Mouse (Mus musculus): ENCODE results near the gene Tmem132b. TPM values are rescaled to one million over a fixed set of nuclear protein-coding genes. Genes with fewer than 3 reads are reported as not detected.

The Tmem132b gene
- polyA plus RNA-seq, 1 experiment = not detected

GRCm38 (mm10) chr5:125492379-125493092 lies 39.0 kb upstream of the Tmem132b start:
- no peak overlapping the region for H3K27ac ChIP-seq (ENCODE audit: insufficient read depth, low read depth, low read length)
- H3K4me1 ChIP-seq (ENCODE audit: control insufficient read depth, insufficient read depth, low read length) = no peaks in the 10 kb centered on the region
- TF ChIP-seq CTCF (IDR thresholded peaks at IDR 0.05; ENCODE audit: low read depth, low read length) (no peak), POLR2A (IDR thresholded peaks at IDR 0.05; ENCODE audit: borderline replicate concordance, low read depth, low read length) (no peak)
- no peak overlapping the region for H3K4me3 ChIP-seq (ENCODE audit: insufficient read depth, low read length)

- TF ChIP-seq POLR2A (IDR thresholded peaks at IDR 0.05; ENCODE audit: borderline replicate concordance, low read depth, low read length) (no peak), CTCF (IDR thresholded peaks at IDR 0.05; ENCODE audit: low read depth, low read length) (no peak)
- no peak overlapping the region for H3K27ac ChIP-seq (ENCODE audit: insufficient read depth, low read depth, low read length)
- no peaks in the 10 kb centered on the region for H3K4me1 ChIP-seq (ENCODE audit: control insufficient read depth, insufficient read depth, low read length)
- H3K4me3 ChIP-seq (ENCODE audit: insufficient read depth, low read length) = no peak overlapping the region
Observed at GRCm38 (mm10) chr5:125493093-125493423, 38.5 kb upstream of the Tmem132b start.

GRCm38 (mm10) chr5:125495655-125496054 lies 35.9 kb upstream of the Tmem132b start:
- no peak overlapping the region for H3K4me3 ChIP-seq (ENCODE audit: insufficient read depth, low read length)

GRCm38 (mm10) chr5:125497821-125498600 lies 33.6 kb upstream of the Tmem132b start:
- no peak overlapping the region for H3K27ac ChIP-seq (ENCODE audit: insufficient read depth, low read depth, low read length)
- peak; percentile 47; the same call in 1 of the 2 replicates for TF ChIP-seq CTCF (IDR thresholded peaks at IDR 0.05; ENCODE audit: low read depth, low read length)
- TF ChIP-seq POLR2A (IDR thresholded peaks at IDR 0.05; ENCODE audit: borderline replicate concordance, low read depth, low read length) = no peak
- no peak overlapping the region for H3K4me3 ChIP-seq (ENCODE audit: insufficient read depth, low read length)

More at GRCm38 (mm10) chr5:125495655-125496054, 35.9 kb upstream of the Tmem132b start:
- Histone ChIP-seq H3K4me1 (ENCODE audit: control insufficient read depth, insufficient read depth, low read length) (no peaks in the 10 kb centered on the region), H3K27ac (ENCODE audit: insufficient read depth, low read depth, low read length) (no peak overlapping the region)
- TF ChIP-seq POLR2A (IDR thresholded peaks at IDR 0.05; ENCODE audit: borderline replicate concordance, low read depth, low read length) (no peak), CTCF (IDR thresholded peaks at IDR 0.05; ENCODE audit: low read depth, low read length) (no peak)

GRCm38 (mm10) chr5:125501505-125501904 lies 30.1 kb upstream of the Tmem132b start:
- TF ChIP-seq POLR2A (IDR thresholded peaks at IDR 0.05; ENCODE audit: borderline replicate concordance, low read depth, low read length) (no peak), CTCF (IDR thresholded peaks at IDR 0.05; ENCODE audit: low read depth, low read length) (no peak)
- no peaks in the 10 kb centered on the region for H3K4me1 ChIP-seq (ENCODE audit: control insufficient read depth, insufficient read depth, low read length)
- H3K4me3 ChIP-seq (ENCODE audit: insufficient read depth, low read length) = no peak overlapping the region
- H3K27ac ChIP-seq (ENCODE audit: insufficient read depth, low read depth, low read length) = no peak overlapping the region

More at GRCm38 (mm10) chr5:125497821-125498600, 33.6 kb upstream of the Tmem132b start:
- no peaks in the 10 kb centered on the region for H3K4me1 ChIP-seq (ENCODE audit: control insufficient read depth, insufficient read depth, low read length)

- no peak for TF ChIP-seq POLR2A (IDR thresholded peaks at IDR 0.05; ENCODE audit: borderline replicate concordance, low read depth, low read length)
- TF ChIP-seq CTCF (IDR thresholded peaks at IDR 0.05; ENCODE audit: low read depth, low read length) = no peak
- H3K4me1 ChIP-seq (ENCODE audit: control insufficient read depth, insufficient read depth, low read length) = no peaks in the 10 kb centered on the region
Observed at GRCm38 (mm10) chr5:125502186-125502585, 29.4 kb upstream of the Tmem132b start.

GRCm38 (mm10) chr5:125503628-125504027 lies 27.9 kb upstream of the Tmem132b start:
- H3K27ac ChIP-seq (ENCODE audit: insufficient read depth, low read depth, low read length) = no peak overlapping the region
- no peak overlapping the region for H3K4me3 ChIP-seq (ENCODE audit: insufficient read depth, low read length)
- TF ChIP-seq CTCF (IDR thresholded peaks at IDR 0.05; ENCODE audit: low read depth, low read length) = no peak
- no peak for TF ChIP-seq POLR2A (IDR thresholded peaks at IDR 0.05; ENCODE audit: borderline replicate concordance, low read depth, low read length)
- H3K4me1 ChIP-seq (ENCODE audit: control insufficient read depth, insufficient read depth, low read length) = no peaks in the 10 kb centered on the region

More at GRCm38 (mm10) chr5:125502186-125502585, 29.4 kb upstream of the Tmem132b start:
- no peak overlapping the region for H3K27ac ChIP-seq (ENCODE audit: insufficient read depth, low read depth, low read length)
- H3K4me3 ChIP-seq (ENCODE audit: insufficient read depth, low read length) = no peak overlapping the region

GRCm38 (mm10) chr5:125504692-125505091 lies 26.9 kb upstream of the Tmem132b start:
- no peak for TF ChIP-seq POLR2A (IDR thresholded peaks at IDR 0.05; ENCODE audit: borderline replicate concordance, low read depth, low read length)
- no peak overlapping the region for H3K27ac ChIP-seq (ENCODE audit: insufficient read depth, low read depth, low read length)
- H3K4me1 ChIP-seq (ENCODE audit: control insufficient read depth, insufficient read depth, low read length) = no peaks in the 10 kb centered on the region
- H3K4me3 ChIP-seq (ENCODE audit: insufficient read depth, low read length) = no peak overlapping the region

GRCm38 (mm10) chr5:125505968-125506367 lies 25.6 kb upstream of the Tmem132b start:
- no peak for TF ChIP-seq POLR2A (IDR thresholded peaks at IDR 0.05; ENCODE audit: borderline replicate concordance, low read depth, low read length)
- TF ChIP-seq CTCF (IDR thresholded peaks at IDR 0.05; ENCODE audit: low read depth, low read length) = no peak
- H3K27ac ChIP-seq (ENCODE audit: insufficient read depth, low read depth, low read length) = no peak overlapping the region
- H3K4me3 ChIP-seq (ENCODE audit: insufficient read depth, low read length) = no peak overlapping the region
- no peaks in the 10 kb centered on the region for H3K4me1 ChIP-seq (ENCODE audit: control insufficient read depth, insufficient read depth, low read length)

- no peak overlapping the region for H3K27ac ChIP-seq (ENCODE audit: insufficient read depth, low read depth, low read length)
- TF ChIP-seq CTCF (IDR thresholded peaks at IDR 0.05; ENCODE audit: low read depth, low read length) (0 out of 2 replicates have a peak, but pooled peaks have one; percentile 16), POLR2A (IDR thresholded peaks at IDR 0.05; ENCODE audit: borderline replicate concordance, low read depth, low read length) (no peak)
- H3K4me3 ChIP-seq (ENCODE audit: insufficient read depth, low read length) = no peak overlapping the region
- no peaks in the 10 kb centered on the region for H3K4me1 ChIP-seq (ENCODE audit: control insufficient read depth, insufficient read depth, low read length)
Observed at GRCm38 (mm10) chr5:125507582-125507981, 24.0 kb upstream of the Tmem132b start.

Data from bone marrow macrophage, adult 2 months (primary cell).